Mouse (Mus musculus) macrophage (primary cell): Measurements from ENCODE around the gene Mpzl1. TPM values are rescaled to one million over a fixed set of nuclear protein-coding genes. Genes with fewer than 3 reads are reported as not detected.

ENCODE experiments used
- H3K27ac ChIP-seq: fragments of 350-480 bp; formaldehyde crosslinking; 2 replicates; pipeline ENCODE4 v1.9.0; 2021
- H3K36me3 ChIP-seq: fragments of 350-480 bp; formaldehyde crosslinking; 2 replicates; pipeline ENCODE4 v1.9.0; 2021; ENCODE audit errors: inconsistent target
- H3K4me3 ChIP-seq: fragments of 350-480 bp; formaldehyde crosslinking; 2 replicates; pipeline ENCODE4 v1.9.0; 2021; ENCODE audit errors: inconsistent target
- H3K79me2 ChIP-seq: fragments of 350-480 bp; formaldehyde crosslinking; 2 replicates; pipeline ENCODE4 v1.9.0; 2021; ENCODE audit errors: inconsistent target
- WGBS: methylation state at CpG from one replicate; pipeline ENCODE4 v1.1.7; 2026; ENCODE audit warnings: inconsistent platforms; ENCODE audit not compliant: missing documents; 5-methylcytosine and 5-hydroxymethylcytosine counted together
- polyA plus RNA-seq: library from polyadenylated mRNA; stranded (reverse); fragments of 250-400 nt; gene quantifications from 3 replicates; pipeline ENCODE4 v1.2.4, GENCODE M21; 2018; ENCODE audit warnings: inconsistent platforms

Mpzl1 gene
- polyA plus RNA-seq, 1 experiment from 2014 or later: 7.1 TPM

DNA sequence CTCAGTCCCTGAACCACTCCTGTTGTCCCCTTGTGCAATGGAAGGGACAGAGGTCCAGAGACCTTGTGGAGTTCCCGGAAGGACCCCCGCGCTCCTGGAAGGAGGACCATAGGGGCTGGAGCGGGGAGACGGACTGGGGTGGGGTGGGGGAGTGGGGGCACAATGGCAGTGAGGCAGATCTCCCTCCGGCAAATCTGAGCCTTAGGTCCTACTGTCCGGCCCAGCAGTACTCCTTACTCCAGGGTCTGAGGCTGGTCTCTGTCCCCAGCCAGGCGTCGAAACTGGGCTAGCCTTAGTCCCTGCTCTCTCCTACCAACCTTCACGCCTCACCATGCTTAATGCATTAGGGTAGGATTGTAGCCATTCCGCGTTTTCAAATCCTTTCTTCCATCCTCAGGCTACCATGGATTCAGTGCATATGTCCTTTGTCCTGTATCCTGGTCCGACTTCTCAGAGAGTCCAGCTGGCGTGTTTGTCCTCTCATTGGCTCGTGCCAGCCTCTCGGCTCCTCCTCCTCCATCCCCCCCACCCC is 8.5 kb upstream of the Mpzl1 start:
- Histone ChIP-seq H3K79me2 (no peaks in the 10 kb centered on the region), H3K36me3 (no peaks in the 10 kb centered on the region), H3K27ac (peak overlapping the region; percentile 63), H3K4me3 (peak overlapping the region; percentile 94)
- WGBS: 7% methylated on average over 16 of the region's 16 CpGs

DNA sequence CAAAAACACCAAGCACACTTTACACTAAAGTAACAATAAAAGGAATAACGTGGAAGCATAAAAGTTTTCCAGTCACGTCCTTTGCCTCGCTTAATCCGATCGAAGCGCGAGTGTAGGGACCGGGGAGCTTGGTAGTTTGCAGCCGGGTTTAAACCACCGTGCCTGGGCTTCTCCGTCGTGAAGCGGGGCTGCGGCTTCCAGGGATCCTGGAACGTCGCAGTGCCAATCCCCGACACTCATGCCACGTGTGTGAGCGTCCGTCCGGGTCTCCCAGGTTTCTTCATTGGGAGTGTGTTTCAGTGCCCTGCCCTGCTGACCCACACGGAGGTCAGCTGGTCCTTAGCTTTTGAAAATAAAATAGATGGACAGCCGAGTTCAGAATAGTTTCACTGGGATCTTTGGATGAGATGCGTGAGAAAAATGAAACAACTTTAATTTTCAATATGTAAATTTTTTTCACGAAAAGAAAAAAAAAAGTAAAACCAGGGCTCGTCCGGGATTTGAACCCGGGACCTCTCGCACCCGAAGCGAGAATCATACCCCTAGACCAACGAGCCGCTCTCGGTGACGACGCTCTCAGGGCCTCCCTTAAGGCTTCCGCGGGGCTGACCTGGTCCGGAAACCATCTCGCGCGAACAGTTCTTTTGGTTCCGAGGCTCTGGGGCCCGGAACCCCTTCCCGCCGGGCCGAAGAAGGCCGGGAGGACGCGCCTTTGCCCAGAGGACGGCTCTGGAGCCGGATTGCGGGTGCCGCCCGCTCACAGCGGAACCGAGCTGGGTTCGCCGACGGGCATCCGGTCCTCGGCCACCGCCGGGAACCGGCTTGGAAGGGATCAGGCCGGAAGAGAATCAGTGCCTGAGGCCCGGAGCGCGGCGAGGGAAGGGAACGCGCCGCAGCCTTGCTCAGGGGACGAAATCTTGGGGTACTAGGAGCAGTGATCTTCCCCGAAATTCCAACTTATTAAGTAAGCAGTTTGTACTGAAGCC is 7.7 kb upstream of the Mpzl1 start:
- Histone ChIP-seq H3K36me3 (no peaks in the 10 kb centered on the region), H3K27ac (peak overlapping the region; percentile 65), H3K79me2 (no peaks in the 10 kb centered on the region), H3K4me3 (peak overlapping the region; percentile 94)
- under 1% methylated on average over 72 of the region's 75 CpGs for WGBS

DNA sequence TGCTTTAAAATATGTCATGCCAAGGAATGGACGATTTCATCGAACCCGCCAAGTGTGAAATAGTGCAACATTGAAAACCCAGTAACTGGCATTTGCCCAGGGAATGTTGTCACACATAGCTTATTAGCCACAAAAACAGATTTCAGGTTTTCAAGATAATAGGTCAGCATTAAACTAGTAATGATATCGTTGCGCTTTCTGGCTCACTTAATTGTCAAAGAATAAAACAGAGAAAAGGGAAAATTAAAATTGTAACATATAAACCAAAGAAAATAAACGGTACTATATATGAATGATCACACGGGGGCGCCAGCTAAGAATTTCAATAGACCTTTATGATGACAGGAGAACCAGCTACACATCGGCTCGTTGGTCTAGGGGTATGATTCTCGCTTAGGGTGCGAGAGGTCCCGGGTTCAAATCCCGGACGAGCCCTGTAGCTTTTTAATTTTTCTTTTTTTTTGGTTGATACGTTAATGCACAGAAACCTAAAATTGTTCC is 7.0 kb upstream of the Mpzl1 start:
- H3K4me3 ChIP-seq: peak overlapping the region; percentile 94
- H3K79me2 ChIP-seq: no peaks in the 10 kb centered on the region
- WGBS: 10% methylated on average over 16 of the region's 16 CpGs
- H3K36me3 ChIP-seq: no peaks in the 10 kb centered on the region
- H3K27ac ChIP-seq: peak overlapping the region; percentile 65

DNA sequence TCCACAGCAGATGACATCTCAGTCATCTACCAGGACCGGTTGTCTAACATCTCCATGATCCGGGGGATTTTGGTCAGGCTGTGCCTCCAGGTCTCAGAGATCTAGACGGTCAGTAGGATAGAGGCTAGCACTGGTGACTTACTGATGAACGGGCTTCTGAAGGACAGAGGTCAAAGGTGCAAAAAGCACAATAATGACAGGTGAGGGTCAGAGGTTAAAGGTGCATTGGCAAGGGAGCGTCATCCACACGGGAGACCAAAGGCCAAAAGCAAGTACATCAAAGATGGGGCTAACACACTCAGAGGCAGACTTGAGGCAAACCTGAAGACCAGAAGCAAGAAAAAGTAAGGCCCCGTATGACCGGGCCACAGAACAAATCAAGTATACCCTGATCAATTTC is 2.0 kb upstream of the Mpzl1 start:
- Histone ChIP-seq H3K36me3 (no peaks in the 10 kb centered on the region), H3K79me2 (no peaks in the 10 kb centered on the region), H3K4me3 (no peak overlapping the region), H3K27ac (no peak overlapping the region)
- 95% methylated on average over 8 of the region's 8 CpGs for WGBS

DNA sequence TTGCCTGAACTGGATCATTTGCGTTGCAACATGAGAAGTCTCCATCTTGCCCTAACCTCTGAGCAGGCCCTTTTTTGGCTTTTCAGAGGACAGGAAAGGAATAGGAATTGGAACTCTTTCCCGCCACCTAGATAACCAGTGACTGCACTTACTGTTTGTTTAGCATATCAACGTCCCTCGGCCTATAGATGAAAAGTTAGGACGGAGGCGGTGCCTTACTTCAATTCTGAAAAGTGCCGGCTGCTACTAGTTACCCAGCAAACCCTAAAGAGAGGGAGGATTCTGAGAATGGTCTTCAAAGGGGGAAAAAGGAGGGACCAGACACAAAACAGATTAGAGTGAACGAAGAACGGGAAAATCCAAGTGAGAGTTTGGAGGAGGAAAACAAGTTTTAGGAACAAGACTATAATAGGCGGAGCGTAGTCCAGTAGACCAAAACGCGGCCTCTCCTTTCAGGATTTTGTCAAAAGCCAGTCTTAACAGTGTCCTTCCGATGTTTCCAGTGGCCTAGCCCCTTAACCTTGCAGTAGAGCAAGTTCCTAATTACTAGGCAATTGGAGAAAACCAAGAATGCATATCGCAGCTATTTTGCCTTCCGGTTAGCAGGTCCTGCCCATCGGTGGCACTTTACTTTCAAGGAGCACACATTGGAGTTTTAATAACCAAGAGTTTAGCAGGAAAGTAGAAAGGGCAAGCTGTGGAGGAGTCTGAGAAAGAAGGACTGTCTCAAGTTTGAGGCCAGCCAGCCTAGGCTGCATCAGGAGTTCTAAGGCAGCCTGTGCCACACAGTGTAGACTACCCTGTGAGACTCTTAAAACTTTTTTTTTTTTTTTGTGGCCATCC is 938 bp upstream of the Mpzl1 start:
- Histone ChIP-seq H3K79me2 (no peaks in the 10 kb centered on the region), H3K27ac (no peak overlapping the region), H3K36me3 (no peaks in the 10 kb centered on the region), H3K4me3 (no peak overlapping the region; the same call in 1 of the 2 replicates)
- 92% methylated on average over 17 of the region's 17 CpGs for WGBS

DNA sequence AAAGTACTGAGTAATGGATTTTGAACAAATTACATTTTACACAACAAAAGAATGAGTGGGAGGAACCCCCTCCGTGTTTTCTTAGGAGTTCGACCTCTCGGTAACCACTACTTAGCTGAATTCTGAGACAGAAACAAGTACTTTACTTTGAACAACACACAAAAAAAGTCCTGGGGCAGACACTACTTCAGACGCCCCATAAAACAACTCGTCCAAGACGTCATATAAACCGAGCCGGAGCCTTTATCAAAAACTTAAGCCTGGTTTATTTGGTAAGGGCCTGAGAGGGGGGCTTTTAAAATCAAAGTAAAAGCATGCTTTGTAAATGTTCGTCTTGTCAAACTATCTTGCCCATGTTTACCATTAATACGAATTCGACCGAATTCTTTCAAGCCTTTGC is 993 bp downstream of the Mpzl1 start:
- 67% methylated on average over 12 of the region's 12 CpGs for WGBS
- H3K36me3 ChIP-seq: no peaks in the 10 kb centered on the region
- H3K4me3 ChIP-seq: peak overlapping the region; percentile 23; the same call in 1 of the 2 replicates
- no peaks in the 10 kb centered on the region for H3K79me2 ChIP-seq
- no peak overlapping the region for H3K27ac ChIP-seq

DNA sequence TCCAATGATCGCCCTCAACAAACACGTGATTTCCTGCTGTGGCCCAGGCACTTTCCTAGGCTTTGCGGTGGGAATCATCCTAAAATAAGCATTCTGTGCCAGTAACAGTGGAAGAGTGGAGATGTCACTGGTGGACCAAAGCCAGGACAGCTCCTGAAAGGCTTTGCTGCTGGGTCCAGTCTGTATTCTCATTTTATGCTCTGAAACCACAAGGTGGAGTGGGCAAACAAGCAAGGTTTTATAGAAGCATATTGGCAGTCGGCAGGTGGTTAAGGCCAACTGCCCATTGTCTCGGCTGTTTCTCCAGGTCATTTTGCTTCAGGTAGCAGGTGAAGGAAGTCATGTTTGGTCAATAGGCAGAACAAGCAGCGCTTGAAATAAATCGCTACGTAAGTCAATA is 3.2 kb downstream of the Mpzl1 start:
- H3K79me2 ChIP-seq: no peaks in the 10 kb centered on the region
- no peak overlapping the region for H3K4me3 ChIP-seq
- 64% methylated on average over 8 of the region's 8 CpGs for WGBS
- no peak overlapping the region for H3K27ac ChIP-seq
- no peaks in the 10 kb centered on the region for H3K36me3 ChIP-seq

DNA sequence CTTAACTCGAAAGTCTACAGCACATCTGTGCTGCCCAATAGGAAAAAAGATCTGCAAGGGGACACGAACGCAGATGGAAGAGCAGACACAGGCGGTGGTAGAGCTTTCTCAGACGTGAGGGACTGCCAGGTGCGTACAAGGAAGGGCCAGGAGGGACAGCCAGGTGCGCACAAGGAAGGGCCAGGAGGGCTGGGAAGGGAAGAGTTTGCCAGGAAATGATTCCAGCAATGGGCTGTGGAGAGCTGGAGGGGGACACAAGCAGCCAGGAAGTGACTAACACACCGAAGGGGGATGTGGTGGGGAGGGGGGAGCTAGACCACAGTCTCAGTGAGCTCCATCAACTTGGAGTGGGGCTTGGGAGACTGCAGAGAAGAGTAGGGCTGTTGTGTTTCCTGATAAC is 4.4 kb downstream of the Mpzl1 start:
- Histone ChIP-seq H3K79me2 (no peaks in the 10 kb centered on the region), H3K27ac (no peak overlapping the region)
- WGBS: 54% methylated on average over 8 of the region's 8 CpGs

DNA sequence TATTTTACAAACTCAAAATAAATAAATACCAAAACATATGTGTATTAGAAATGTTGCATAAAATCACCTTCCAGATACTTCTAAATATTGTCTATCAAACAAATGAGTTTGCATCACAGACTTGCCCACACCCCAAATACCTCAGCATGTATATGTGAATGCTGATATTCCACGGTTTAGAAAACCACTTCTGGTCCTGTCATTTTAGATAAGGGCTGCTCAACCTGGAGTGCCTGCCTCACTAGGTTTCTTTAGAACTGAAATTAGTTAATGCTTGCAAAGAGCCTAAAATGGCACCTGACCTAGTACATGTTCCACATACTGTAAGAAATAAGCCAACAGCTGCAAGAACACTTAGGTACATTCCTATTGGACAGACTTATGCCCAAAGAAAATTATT is 5.7 kb downstream of the Mpzl1 start:
- H3K36me3 ChIP-seq: no peaks in the 10 kb centered on the region
- no peak overlapping the region for H3K27ac ChIP-seq
- WGBS: 55% methylated on average over 1 of the region's 1 CpGs
- H3K4me3 ChIP-seq: no peak overlapping the region
- H3K79me2 ChIP-seq: no peaks in the 10 kb centered on the region

More for the DNA sequence above, 4.4 kb downstream of the Mpzl1 start:
- Histone ChIP-seq H3K36me3 (no peaks in the 10 kb centered on the region), H3K4me3 (no peak overlapping the region)

DNA sequence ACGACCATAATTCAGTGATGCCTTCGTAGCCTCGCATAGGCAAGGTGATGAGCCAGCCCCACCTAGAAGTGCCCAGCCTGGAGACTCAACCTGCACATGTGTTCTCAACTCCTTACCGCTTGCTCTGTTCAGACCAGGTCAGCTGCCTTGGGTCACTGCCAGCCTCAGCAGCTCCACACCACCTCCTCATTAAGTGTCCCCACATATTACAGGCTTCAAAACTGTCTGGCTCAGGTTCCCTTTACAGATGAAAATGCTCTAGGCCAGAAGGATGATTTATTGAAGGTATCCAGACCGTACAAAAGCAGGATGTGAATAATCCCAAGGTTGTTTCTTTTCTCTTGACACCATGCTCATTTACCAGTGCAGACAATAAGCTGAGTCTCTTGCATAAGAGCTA is 8.4 kb downstream of the Mpzl1 start:
- H3K27ac ChIP-seq: no peak overlapping the region

DNA sequence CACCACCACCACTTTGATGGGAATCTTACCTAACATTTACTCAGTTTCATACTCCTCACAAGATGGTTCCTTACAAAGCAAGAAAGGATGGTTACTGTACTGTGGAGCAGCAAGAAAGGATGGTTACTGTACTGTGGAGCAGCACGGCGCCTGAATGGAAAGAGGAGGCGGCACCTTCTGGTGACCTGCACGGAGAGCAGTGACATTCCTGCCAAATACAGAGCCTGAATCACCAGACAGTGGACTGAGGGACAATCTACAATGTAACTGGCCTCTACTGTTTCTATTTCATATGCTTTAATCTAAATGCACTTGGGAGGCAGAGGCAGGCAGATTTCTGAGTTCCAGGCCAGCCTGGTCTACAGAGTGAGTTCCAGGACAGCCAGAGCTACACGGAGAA is 9.3 kb downstream of the Mpzl1 start:
- H3K36me3 ChIP-seq: no peaks in the 10 kb centered on the region
- H3K27ac ChIP-seq: no peak overlapping the region
- WGBS: 98% methylated on average over 5 of the region's 5 CpGs
- H3K79me2 ChIP-seq: no peaks in the 10 kb centered on the region
- H3K4me3 ChIP-seq: no peak overlapping the region

More for the DNA sequence above, 8.4 kb downstream of the Mpzl1 start:
- Histone ChIP-seq H3K36me3 (no peaks in the 10 kb centered on the region), H3K4me3 (no peak overlapping the region), H3K79me2 (no peaks in the 10 kb centered on the region)
- WGBS: 83% methylated on average over 5 of the region's 5 CpGs

DNA sequence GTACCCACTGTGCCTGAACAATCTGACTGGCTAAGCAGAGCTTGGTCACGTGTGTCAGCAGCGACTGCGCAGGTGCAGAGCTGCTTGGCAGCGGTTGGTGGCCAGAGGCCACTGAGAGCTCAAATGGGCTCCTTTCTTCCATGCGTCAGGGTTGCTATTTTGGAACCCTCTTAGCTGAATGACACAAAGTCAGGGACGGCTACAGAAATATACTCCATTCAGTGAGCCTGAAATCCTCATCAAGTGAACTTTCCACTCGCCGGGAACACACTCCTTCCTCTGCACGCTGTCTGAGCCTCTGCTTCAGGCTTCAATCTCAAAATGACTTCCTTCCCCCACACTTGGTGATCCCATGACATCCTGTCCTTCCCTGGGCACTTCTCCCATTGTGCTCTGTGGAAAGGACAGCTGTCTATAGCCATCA is 16.1 kb downstream of the Mpzl1 start:
- no peaks in the 10 kb centered on the region for H3K79me2 ChIP-seq
- WGBS: 89% methylated on average over 9 of the region's 9 CpGs
- no peaks in the 10 kb centered on the region for H3K36me3 ChIP-seq
- H3K4me3 ChIP-seq: no peak overlapping the region
- 0 out of 2 replicates have a peak overlapping the region, but pooled peaks have one; percentile 5 for H3K27ac ChIP-seq

DNA sequence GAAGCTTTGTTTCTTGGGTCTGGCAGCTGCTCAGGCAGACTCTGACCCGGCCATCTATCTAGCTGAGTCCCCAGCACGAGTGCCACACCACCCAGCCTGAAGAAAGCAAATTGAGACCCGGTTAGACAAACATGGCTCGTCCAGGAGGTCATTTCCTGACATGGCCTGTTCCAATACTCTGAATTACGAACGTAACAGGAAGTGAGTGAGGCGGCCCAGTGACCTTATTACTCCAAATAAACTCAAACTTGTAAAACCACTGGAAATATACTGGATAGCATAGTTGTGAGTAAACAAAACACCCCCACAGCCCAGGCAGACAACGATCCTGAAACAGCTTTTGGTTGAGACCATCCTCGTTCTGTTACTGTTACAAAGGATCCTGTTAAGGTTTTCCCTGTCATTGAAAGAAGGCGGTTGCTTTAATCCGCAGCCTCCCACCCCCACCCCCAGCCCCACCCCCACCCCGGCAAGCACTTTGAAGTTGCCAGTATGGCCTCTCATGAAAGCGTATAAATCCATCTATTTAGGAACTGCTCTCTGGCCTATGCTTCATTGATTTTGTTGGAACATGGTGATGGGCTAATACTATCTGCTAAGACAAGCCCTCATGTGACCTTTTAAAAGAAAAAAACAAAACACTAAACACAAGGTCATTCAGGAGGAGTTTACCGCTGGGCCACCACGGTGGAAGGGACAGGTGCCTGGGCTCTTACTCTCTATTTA is 17.0 kb downstream of the Mpzl1 start:
- no peak overlapping the region for H3K27ac ChIP-seq
- H3K36me3 ChIP-seq: no peaks in the 10 kb centered on the region
- H3K79me2 ChIP-seq: no peaks in the 10 kb centered on the region
- 70% methylated on average over 14 of the region's 15 CpGs for WGBS
- no peak overlapping the region for H3K4me3 ChIP-seq

DNA sequence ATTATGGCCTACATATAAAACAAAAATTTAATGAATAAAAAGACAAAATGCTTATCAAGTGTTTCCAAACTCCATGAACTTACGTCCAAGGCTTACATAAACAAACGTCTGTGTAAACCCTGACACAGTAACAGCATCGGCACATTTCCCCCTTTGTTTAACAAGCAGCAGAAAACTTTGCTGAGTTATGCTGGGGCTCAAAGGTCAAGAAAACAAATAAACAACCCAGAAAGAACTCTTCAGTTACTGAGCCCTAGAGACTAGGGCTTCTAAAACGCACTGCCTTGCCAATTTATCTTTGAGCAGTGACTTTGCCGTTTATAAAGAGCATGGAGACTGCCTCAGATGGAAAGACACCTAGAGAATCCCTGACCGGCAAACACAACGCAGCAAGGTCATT is 17.7 kb downstream of the Mpzl1 start:
- Histone ChIP-seq H3K79me2 (no peaks in the 10 kb centered on the region), H3K4me3 (no peak overlapping the region), H3K36me3 (no peaks in the 10 kb centered on the region), H3K27ac (no peak overlapping the region)
- 80% methylated on average over 7 of the region's 7 CpGs for WGBS
